Mouse (Mus musculus) MEL (cell line): ENCODE measurements around the gene Sgms1.
"Not testable (repeated sequence)": the region's sequence is repeated elsewhere in the genome, so short reads cannot be mapped to it uniquely, and the experiment has no call there.

ENCODE experiments used
- CTCF ChIP-seq, 3 experiments: IDR thresholded peaks in 2 of 3; conservative IDR thresholded peaks in 1 of 3; 2 replicates each; pipeline ENCODE4 v1.5.1; 2011 to 2012; ENCODE audit warnings: low read length in 3 of 3, low read depth in 2 of 3, mild to moderate bottlenecking in 2 of 3, improper control_type of control experiment in 1 of 3, inconsistent platforms in 1 of 3, mixed read lengths in 1 of 3, moderate library complexity in 1 of 3; ENCODE audit not compliant: control insufficient read depth in 1 of 3, insufficient read depth in 1 of 3, poor library complexity in 1 of 3, severe bottlenecking in 1 of 3
- ELF1 ChIP-seq: IDR thresholded peaks from 2 replicates; pipeline ENCODE4 v1.6.1; 2014; ENCODE audit warnings: low read depth, mild to moderate bottlenecking, inconsistent platforms, low read length, improper control_type of control experiment, moderate library complexity
- ETS1 ChIP-seq: IDR thresholded peaks from 2 replicates; pipeline ENCODE4 v1.6.1; 2012; ENCODE audit warnings: low read depth, mild to moderate bottlenecking, inconsistent platforms, low read length, improper control_type of control experiment, moderate library complexity
- GABPA ChIP-seq: IDR thresholded peaks from 2 replicates; pipeline ENCODE4 v1.6.1; 2012; ENCODE audit warnings: low read depth, mild to moderate bottlenecking, inconsistent platforms, low read length, improper control_type of control experiment, moderate library complexity
- NELFE ChIP-seq: IDR thresholded peaks from 2 replicates; pipeline ENCODE4 v1.6.1; 2011; ENCODE audit warnings: low read depth, low read length, improper control_type of control experiment
- SMC3 ChIP-seq: IDR thresholded peaks from 2 replicates; pipeline ENCODE4 v1.6.1; 2011; ENCODE audit warnings: low read depth, low read length, improper control_type of control experiment
- TAL1 ChIP-seq: IDR thresholded peaks from 2 replicates; pipeline ENCODE4 v1.6.1; 2012; ENCODE audit warnings: mild to moderate bottlenecking, inconsistent platforms, low read length, moderate library complexity, mixed read lengths
- ZKSCAN1 ChIP-seq: IDR thresholded peaks from 2 replicates; pipeline ENCODE4 v1.6.1; 2012; ENCODE audit warnings: low read depth, mild to moderate bottlenecking, inconsistent platforms, low read length, improper control_type of control experiment, moderate library complexity

DNA sequence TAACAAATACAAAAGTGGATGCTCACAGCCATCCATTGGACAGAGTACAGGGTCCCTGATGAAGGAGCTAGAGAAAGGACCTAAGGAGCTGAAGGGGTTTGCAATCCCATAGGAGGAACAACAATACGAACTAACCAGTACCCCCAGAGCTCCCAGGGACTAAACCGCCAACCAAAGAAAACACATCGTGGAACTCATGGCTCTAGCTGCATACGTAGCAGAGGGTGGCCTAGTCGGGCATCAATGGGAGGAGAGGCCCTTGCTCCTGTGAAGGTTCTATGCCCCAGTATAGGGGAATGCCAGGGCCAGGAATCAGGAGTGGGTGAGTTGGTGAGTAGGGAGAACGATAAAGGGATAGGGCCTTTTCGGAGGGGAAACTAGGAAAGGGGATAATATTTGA lies 31.5 kb downstream of the Sgms1 start:
- not testable (repeated sequence) for TF ChIP-seq ELF1; CTCF (IDR thresholded peaks at IDR 0.05 in 2 of 3, conservative IDR thresholded peaks at IDR 0.05 in 1 of 3; ENCODE audit: control insufficient read depth in 1 of 3, insufficient read depth in 1 of 3, low read depth in 2 of 3, low read length in 3 of 3, poor library complexity in 1 of 3, severe bottlenecking in 1 of 3); ETS1; TAL1; NELFE; SMC3; ZKSCAN1; GABPA
